Comparison of ENCODE assay signal across 12 mouse cellular contexts in the genomic region with DNA sequence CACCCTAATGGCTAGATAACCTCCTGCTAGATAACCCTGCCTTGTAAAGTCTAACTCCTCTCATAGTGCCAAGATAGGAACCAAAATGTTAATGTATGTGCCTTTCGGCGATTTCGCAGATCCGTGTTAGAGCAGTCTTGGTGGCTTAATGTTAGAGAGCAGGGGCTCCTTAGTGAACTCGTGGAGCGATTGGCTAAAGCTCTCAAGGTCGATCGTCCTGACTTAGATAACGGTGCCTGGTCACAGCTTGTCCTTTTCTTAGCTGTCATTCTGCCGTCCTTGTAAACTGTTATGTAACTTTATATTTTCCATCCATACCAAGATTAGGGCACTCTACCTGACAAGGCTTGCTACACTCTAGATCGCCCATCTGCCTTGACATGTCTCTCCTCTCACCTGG.
"Had no signal": no experiment of that assay in that cellular context is flagged by ENCODE, and none has a peak within 500 bp of the region (broad histone marks: within the 10 kb centered on the region; RNA-seq: fewer than 3 reads in every experiment).

No protein-coding gene starts in this region.

- ATAC-seq: lung, postnatal 0 days; midbrain, embryonic 15.5 days had no signal

- H3K27me3 ChIP-seq: liver, embryonic 15.5 days; midbrain, embryonic 15.5 days had no signal

- H3K27ac ChIP-seq: limb, embryonic 10.5 days; liver, embryonic 15.5 days; midbrain, embryonic 15.5 days; neural tube, embryonic 13.5 days had no signal

- DNase-seq: kidney, postnatal 14 days; lung, adult 2 months; lung, postnatal 36 days; right cerebral cortex, postnatal 14 days; thymus, adult 18-20 months; thymus, postnatal 14 days had no signal

- H3K36me3 ChIP-seq: limb, embryonic 10.5 days; liver, embryonic 15.5 days; midbrain, embryonic 15.5 days; neural tube, embryonic 13.5 days had no signal

- H3K4me2 ChIP-seq: liver, embryonic 11.5 days; liver, embryonic 15.5 days; midbrain, embryonic 15.5 days; neural tube, embryonic 13.5 days had no signal

- H3K4me3 ChIP-seq: limb, embryonic 10.5 days; liver, embryonic 15.5 days; midbrain, embryonic 15.5 days; neural tube, embryonic 13.5 days had no signal

- H3K9ac ChIP-seq: liver, embryonic 15.5 days; midbrain, embryonic 15.5 days; neural tube, embryonic 13.5 days had no signal

- H3K4me1 ChIP-seq: liver, embryonic 15.5 days; midbrain, embryonic 15.5 days had no signal

- H3K9me3 ChIP-seq: limb, embryonic 10.5 days; liver, embryonic 15.5 days; midbrain, embryonic 15.5 days; neural tube, embryonic 13.5 days had no signal
